Mouse (Mus musculus) CH12.LX (cell line): ENCODE results near the gene Nfat5. TPM values are rescaled to one million over a fixed set of nuclear protein-coding genes. Genes with fewer than 3 reads are reported as not detected.

Source experiments
- DNase-seq: peaks from one replicate; pipeline ENCODE4 v3.0.0-alpha.2; 2013; ENCODE audit errors: extremely low read depth
- H3K27ac ChIP-seq: 2 replicates; pipeline ENCODE4 v1.5.1; 2012; ENCODE audit warnings: low read depth, mild to moderate bottlenecking, control low read depth, moderate library complexity; ENCODE audit not compliant: insufficient read depth
- H3K27me3 ChIP-seq: replicated peaks from 2 replicates; pipeline ENCODE3; 2012; ENCODE audit warnings: inconsistent platforms
- H3K36me3 ChIP-seq, 2 experiments: replicated peaks in 1 of 2; 2 replicates each; pipeline versions ENCODE3 to v1.6.1; 2012; ENCODE audit warnings: inconsistent platforms in 1 of 2, low read length in 1 of 2, mild to moderate bottlenecking in 1 of 2, mixed read lengths in 1 of 2, moderate library complexity in 1 of 2; ENCODE audit not compliant: control insufficient read depth in 1 of 2, insufficient read depth in 1 of 2
- H3K4me1 ChIP-seq, 2 experiments: 2 replicates each; pipeline ENCODE4 v1.6.1; 2012; ENCODE audit warnings: inconsistent platforms in 1 of 2, moderate library complexity in 1 of 2; ENCODE audit not compliant: insufficient read depth in 2 of 2, control insufficient read depth in 1 of 2
- H3K4me2 ChIP-seq: 2 replicates; pipeline ENCODE4 v1.6.1; 2012; ENCODE audit warnings: low read depth, mild to moderate bottlenecking, control low read depth; ENCODE audit not compliant: poor library complexity, insufficient read depth, severe bottlenecking
- H3K4me3 ChIP-seq, 3 experiments: fragments of 150-350 bp in 1 of 3; sonication (generic) in 1 of 3; replicated peaks in 1 of 3; 2 replicates each; pipeline versions ENCODE3 to v1.5.1; 2011 to 2012; ENCODE audit warnings: low read depth in 2 of 3, low read length in 2 of 3, mild to moderate bottlenecking in 2 of 3, moderate library complexity in 2 of 3, control low read depth in 1 of 3, improper control_type of control experiment in 1 of 3, inconsistent platforms in 1 of 3, mixed read lengths in 1 of 3; ENCODE audit not compliant: poor library complexity in 1 of 3
- H3K79me2 ChIP-seq: replicated peaks from 2 replicates; pipeline ENCODE4 v1.6.1; 2012; ENCODE audit warnings: mild to moderate bottlenecking, moderate library complexity; ENCODE audit not compliant: control insufficient read depth, poor library complexity, insufficient read depth, severe bottlenecking; ENCODE audit errors: extremely low read depth
- H3K9ac ChIP-seq: 2 replicates; pipeline ENCODE4 v1.6.1; 2012; ENCODE audit warnings: low read depth, mild to moderate bottlenecking, control low read depth, moderate library complexity; ENCODE audit not compliant: insufficient read depth
- H3K9me3 ChIP-seq: replicated peaks from 2 replicates; pipeline ENCODE3; 2012; ENCODE audit warnings: low read length, inconsistent platforms, mixed read lengths
- BHLHE40 ChIP-seq: IDR thresholded peaks from 2 replicates; pipeline ENCODE4 v1.6.1; 2011; ENCODE audit warnings: mild to moderate bottlenecking, low read depth, low read length, improper control_type of control experiment
- CHD1 ChIP-seq: IDR thresholded peaks from 2 replicates; pipeline ENCODE4 v1.6.1; 2012; ENCODE audit warnings: low read depth, low read length, improper control_type of control experiment, inconsistent platforms
- CHD2 ChIP-seq: IDR thresholded peaks from 2 replicates; pipeline ENCODE4 v1.6.1; 2011; ENCODE audit warnings: low read length, improper control_type of control experiment
- E2F4 ChIP-seq: IDR thresholded peaks from 2 replicates; pipeline ENCODE4 v1.6.1; 2011; ENCODE audit warnings: low read depth, low read length, improper control_type of control experiment; ENCODE audit not compliant: insufficient replicate concordance
- ELF1 ChIP-seq: IDR thresholded peaks from 2 replicates; pipeline ENCODE4 v1.6.1; 2014; ENCODE audit warnings: low read depth, mild to moderate bottlenecking, inconsistent platforms, low read length, improper control_type of control experiment
- EP300 ChIP-seq: IDR thresholded peaks from 2 replicates; pipeline ENCODE4 v1.6.1; 2011; ENCODE audit warnings: low read length, improper control_type of control experiment
- HCFC1 ChIP-seq: IDR thresholded peaks from 2 replicates; pipeline ENCODE4 v1.6.1; 2012; ENCODE audit warnings: low read depth, mild to moderate bottlenecking, inconsistent platforms, low read length, improper control_type of control experiment
- JUND ChIP-seq: conservative IDR thresholded peaks from 2 replicates; pipeline ENCODE4 v1.6.1; 2011; ENCODE audit warnings: low read depth, low read length, improper control_type of control experiment
- MAFK ChIP-seq: IDR thresholded peaks from 2 replicates; pipeline ENCODE4 v1.6.1; 2011; ENCODE audit warnings: low read length, improper control_type of control experiment; ENCODE audit not compliant: insufficient replicate concordance
- MAZ ChIP-seq: IDR thresholded peaks from 2 replicates; pipeline ENCODE4 v1.6.1; 2012; ENCODE audit warnings: low read depth, mild to moderate bottlenecking, inconsistent platforms, low read length, improper control_type of control experiment, moderate library complexity
- MXI1 ChIP-seq: IDR thresholded peaks from 2 replicates; pipeline ENCODE4 v1.6.1; 2011; ENCODE audit warnings: mild to moderate bottlenecking, low read depth, low read length, improper control_type of control experiment
- NELFE ChIP-seq: IDR thresholded peaks from 2 replicates; pipeline ENCODE4 v1.6.1; 2011; ENCODE audit warnings: low read depth, low read length, improper control_type of control experiment
- NRF1 ChIP-seq: IDR thresholded peaks from 2 replicates; pipeline ENCODE4 v1.6.1; 2014; ENCODE audit warnings: low read depth, mild to moderate bottlenecking, inconsistent platforms, low read length, improper control_type of control experiment, moderate library complexity
- RAD21 ChIP-seq: IDR thresholded peaks from 2 replicates; pipeline ENCODE4 v1.6.1; 2011; ENCODE audit warnings: low read depth, mild to moderate bottlenecking, low read length, improper control_type of control experiment, moderate library complexity
- TBP ChIP-seq: conservative IDR thresholded peaks from 2 replicates; pipeline ENCODE4 v1.6.1; 2011; ENCODE audit warnings: low read depth, low read length, improper control_type of control experiment
- USF2 ChIP-seq: conservative IDR thresholded peaks from 2 replicates; pipeline ENCODE4 v1.6.1; 2011; ENCODE audit warnings: low read depth, low read length, improper control_type of control experiment
- dilution Hi-C: fragments of 300-500 bp; cut with MboI; formaldehyde crosslinking; loops from 2 replicates; pipeline ENCODE4 v1.14.3; 2020; ENCODE audit warnings: low sequenced_read_pairs; ENCODE audit not compliant: extremely low pct_unique_long_range_greater_than_20kb, extremely low pct_ligation_motif_present
- in situ Hi-C: fragments of 300-500 bp; cut with MboI; formaldehyde crosslinking; loops from 3 replicates; pipeline ENCODE4 v1.14.3; 2019; ENCODE audit warnings: low sequenced_read_pairs, low pct_ligation_motif_present, low pct_unique_long_range_greater_than_20kb, mixed read lengths
- polyA plus RNA-seq: library from polyadenylated mRNA; unstranded; fragments of >175 nt; gene quantifications from 2 replicates; pipeline ENCODE4 v1.2.1, GENCODE M21; 2012; ENCODE audit warnings: low read depth; ENCODE audit not compliant: insufficient read length
- total RNA-seq, 2 experiments: library from RNA; depleted of rRNA; stranded (reverse); fragments of 300-350 nt in 1 of 2; fragments of >200 nt in 1 of 2; gene quantifications; 2 replicates each; pipeline ENCODE4 v1.2.3; 2012 to 2014

Nfat5 gene
- total and polyA plus RNA-seq, 3 experiments = 13.2 to 36.2 (median 18.6) TPM

GRCm38 (mm10) chr8:107382898-107383297 is 89.6 kb downstream of the Nfat5 start:
- Histone ChIP-seq H3K27me3 (no peaks in the 10 kb centered on the region), H3K4me3 (no peak overlapping the region), H3K27ac (no peak overlapping the region), H3K4me1 (peaks cover 3 to 4% of the 10 kb centered on the region in 2 experiments; a peak in 1 of 4 replicates), H3K79me2 (no peaks in the 10 kb centered on the region), H3K36me3 (peaks cover 15 to 26% of the 10 kb centered on the region in 2 experiments), H3K9me3 (no peaks in the 10 kb centered on the region), H3K4me2 (no peak overlapping the region), H3K9ac (no peak overlapping the region)
- TF ChIP-seq JUND (no peak), NELFE (no peak), TBP (no peak)
- dilution Hi-C loops = no loop called here
- in situ Hi-C loops = no loop called here
- no peak for DNase-seq

- Histone ChIP-seq H3K79me2 (no peaks in the 10 kb centered on the region), H3K9me3 (no peaks in the 10 kb centered on the region), H3K27me3 (no peaks in the 10 kb centered on the region), H3K4me1 (peaks cover 3 to 4% of the 10 kb centered on the region in 2 experiments; a peak in 1 of 4 replicates), H3K27ac (no peak overlapping the region), H3K36me3 (peaks cover 4 to 10% of the 10 kb centered on the region in 2 experiments), H3K4me3 (no peak overlapping the region), H3K4me2 (no peak overlapping the region), H3K9ac (no peak overlapping the region)
- TF ChIP-seq EP300 = no peak
- no peak for TF ChIP-seq USF2
- TF ChIP-seq BHLHE40 = no peak
- no peak for TF ChIP-seq NRF1
- no peak for TF ChIP-seq CHD2
- TF ChIP-seq E2F4 = no peak
- no peak for TF ChIP-seq MAFK
- no peak for TF ChIP-seq CHD1
- TF ChIP-seq HCFC1 = no peak
- TF ChIP-seq RAD21 = no peak
- no peak for TF ChIP-seq MXI1
- TF ChIP-seq ELF1 = no peak
- no peak for TF ChIP-seq MAZ
- in situ Hi-C loops (loop anchor here (5.0 kb wide), 1 partner anchor 193 kb away; no protein-coding TSS in a partner anchor), dilution Hi-C loops (no loop called here)
- DNase-seq = no peak
These were observed 91.4 kb downstream of the Nfat5 start for GRCm38 (mm10) chr8:107384651-107385050.
